Mouse (Mus musculus) CH12.LX (cell line): ENCODE measurements around the gene Rgs3.

Source experiments
- CTCF ChIP-seq, 2 experiments: IDR thresholded peaks in 1 of 2; conservative IDR thresholded peaks in 1 of 2; 2 replicates each; pipeline ENCODE4 v1.5.1; 2011 to 2012; ENCODE audit warnings: low read depth in 2 of 2, low read length in 2 of 2, improper control_type of control experiment in 1 of 2, inconsistent platforms in 1 of 2, mild to moderate bottlenecking in 1 of 2, moderate library complexity in 1 of 2
- POLR2AphosphoS2 ChIP-seq: IDR thresholded peaks from 2 replicates; pipeline ENCODE4 v1.6.1; 2011; ENCODE audit warnings: low read depth, low read length, improper control_type of control experiment

- no peak for TF ChIP-seq POLR2AphosphoS2
- no peak for TF ChIP-seq CTCF (conservative IDR thresholded peaks at IDR 0.05 in 1 of 2, IDR thresholded peaks at IDR 0.05 in 1 of 2; ENCODE audit: low read depth in 2 of 2, low read length in 2 of 2)
Observed at GRCm38 (mm10) chr4:62525489-62525811, 34.2 kb upstream of the Rgs3 start.
